Mouse (Mus musculus): ENCODE results near the gene Reln.

The Reln gene

GRCm38 (mm10) chr5:22344556-22344975, at the start of gene Reln:
Gene Reln (minus strand): TSS chr5:22344702.
- no peak; the same call in 1 of the 2 replicates for ATAC-seq (ENCODE audit: low TSS enrichment)

- no peak for ATAC-seq (ENCODE audit: low TSS enrichment)
Observed at GRCm38 (mm10) chr5:22388502-22388901, 44.0 kb upstream of the Reln start.

DNA sequence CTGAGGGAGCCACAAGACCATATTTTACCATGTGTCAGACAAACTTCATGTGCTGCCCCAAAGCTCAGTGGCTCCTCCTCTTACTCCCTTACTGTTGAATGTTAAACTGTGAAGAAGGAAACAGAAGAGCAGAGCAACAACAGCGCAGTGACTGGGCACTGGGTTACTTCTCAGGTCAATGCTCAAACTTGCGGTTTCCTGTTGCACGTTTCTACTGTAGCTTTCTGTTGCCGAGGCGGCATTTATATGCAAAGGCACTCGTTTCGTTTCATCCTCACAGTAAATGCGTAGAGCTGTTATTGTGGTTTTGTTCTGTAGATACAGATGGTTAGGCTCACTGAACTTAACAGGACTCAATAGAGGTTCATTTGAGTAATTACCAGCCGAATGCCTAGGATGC, 16.0 kb upstream of the Reln start:
- ATAC-seq (ENCODE audit: low TSS enrichment): no peak

DNA sequence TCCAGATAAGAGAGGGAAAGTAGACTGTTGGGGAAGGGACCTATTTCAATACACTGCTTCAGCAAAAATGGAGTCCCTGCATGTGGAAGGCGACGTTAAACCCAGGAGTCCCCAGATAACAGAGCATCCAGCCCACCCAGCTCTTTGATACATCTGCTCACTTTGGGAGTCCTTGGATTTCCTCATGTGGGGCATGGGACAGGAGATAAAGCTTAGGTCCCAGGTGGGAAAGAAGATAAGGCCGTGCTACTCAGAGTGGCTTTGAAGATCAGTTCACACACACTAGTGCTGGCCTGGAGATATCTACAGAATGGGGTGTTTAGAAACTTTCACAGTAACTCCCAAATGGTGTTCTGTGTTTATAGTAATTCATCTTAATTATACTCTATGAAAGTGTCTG, 3.9 kb upstream of the Reln start:
- no peak for ATAC-seq (ENCODE audit: low TSS enrichment)

GRCm38 (mm10) chr5:22347732-22348131, 3.2 kb upstream of the Reln start:
- no peak for ATAC-seq (ENCODE audit: low TSS enrichment)

GRCm38 (mm10) chr5:22345894-22346635, 1.6 kb upstream of the Reln start:
- ATAC-seq (ENCODE audit: low TSS enrichment): no peak

DNA sequence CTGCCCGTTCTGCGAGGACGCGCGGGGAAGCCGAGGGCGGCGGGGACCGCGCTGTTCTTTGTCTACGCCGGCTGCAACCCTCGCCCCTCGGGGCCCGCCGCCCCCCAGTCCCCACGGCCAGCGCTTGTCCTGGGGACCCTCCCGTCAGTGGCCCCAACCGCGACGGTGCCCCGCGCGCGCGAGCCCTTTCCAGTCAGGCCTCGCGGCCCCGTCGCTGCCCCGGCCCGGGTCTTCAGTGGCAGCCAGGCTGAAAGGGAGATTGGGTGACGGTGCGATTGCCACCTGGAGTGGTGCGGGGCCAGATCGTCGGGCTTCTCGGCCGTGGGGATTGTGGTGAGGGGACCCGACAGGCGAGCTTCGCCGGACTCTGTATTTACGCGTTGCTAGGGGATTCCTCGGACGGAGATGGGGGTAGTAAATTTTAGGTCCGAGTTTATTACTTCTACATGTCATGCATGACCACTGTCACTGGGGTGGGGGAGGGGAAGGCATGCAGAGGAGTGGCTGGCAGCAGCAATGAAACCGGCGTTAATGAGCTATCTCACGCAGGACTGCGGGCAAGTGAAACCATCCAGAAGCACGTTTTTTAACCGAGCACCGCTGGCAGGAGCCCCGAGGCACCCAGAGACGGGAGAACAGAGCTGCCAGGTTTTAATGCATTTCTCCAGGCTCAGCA, 612 bp upstream of the Reln start:
- ATAC-seq (ENCODE audit: low TSS enrichment): no peak; the same call in 1 of the 2 replicates

DNA sequence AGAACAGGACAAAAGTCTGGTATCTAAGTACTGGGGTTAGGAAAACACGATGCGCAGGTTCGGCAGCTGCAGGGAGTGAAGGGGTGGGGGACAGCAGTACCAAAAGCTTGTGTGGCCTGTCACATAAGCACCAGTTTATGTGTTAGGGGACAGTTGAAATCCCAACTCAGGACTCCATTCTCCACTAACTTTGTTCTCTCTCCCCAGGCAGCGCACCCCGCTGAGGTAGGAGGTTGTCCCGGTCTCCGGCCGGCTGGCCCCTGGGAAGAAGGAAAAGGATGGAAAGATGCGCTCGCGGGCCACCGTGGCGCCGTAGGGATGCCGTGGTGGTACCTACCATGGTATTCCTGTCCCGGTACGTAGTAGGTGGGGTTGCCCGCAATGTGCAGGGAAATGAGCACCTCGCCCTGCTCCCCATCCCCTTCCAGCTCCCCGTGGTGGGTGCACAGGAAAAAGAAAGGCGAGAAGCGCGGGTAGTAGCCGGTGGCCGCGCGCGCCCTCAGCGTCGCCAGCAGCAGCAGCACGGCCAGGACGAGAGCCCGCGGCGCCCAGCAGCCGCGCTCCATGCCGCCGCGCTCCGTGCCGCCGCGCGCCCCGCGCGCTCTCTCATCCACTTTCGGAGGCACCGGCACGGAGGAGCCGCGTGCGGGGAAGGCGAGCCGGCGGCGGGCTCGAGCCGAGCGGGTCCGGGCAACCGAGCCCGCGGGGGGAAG, 503 bp downstream of the Reln start:
- ATAC-seq (ENCODE audit: low TSS enrichment): peak; percentile 86

GRCm38 (mm10) chr5:22343536-22343842, 1.0 kb downstream of the Reln start:
- ATAC-seq (ENCODE audit: low TSS enrichment): no peak

GRCm38 (mm10) chr5:22342461-22342860, 2.0 kb downstream of the Reln start:
- no peak for ATAC-seq (ENCODE audit: low TSS enrichment)

DNA sequence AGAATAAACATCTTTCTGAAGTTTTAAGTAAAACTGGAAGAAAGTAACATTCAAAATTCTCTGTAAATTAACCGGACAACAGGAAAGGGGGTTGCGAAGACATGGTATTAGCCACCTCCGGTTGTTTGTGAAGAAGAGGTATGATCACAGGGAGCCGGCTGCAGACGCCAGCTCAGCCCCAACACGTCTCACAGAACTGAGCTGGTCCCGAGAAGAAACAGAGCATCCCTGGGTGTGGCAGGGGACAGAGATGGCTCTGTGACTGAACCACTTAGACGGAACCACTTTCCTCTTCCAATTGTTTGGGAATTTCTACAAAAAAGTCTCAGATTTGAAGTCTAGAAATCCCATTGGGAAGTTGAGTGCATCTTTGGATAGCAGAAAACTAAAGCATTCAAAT, 3.5 kb downstream of the Reln start:
- no peak for ATAC-seq (ENCODE audit: low TSS enrichment)

DNA sequence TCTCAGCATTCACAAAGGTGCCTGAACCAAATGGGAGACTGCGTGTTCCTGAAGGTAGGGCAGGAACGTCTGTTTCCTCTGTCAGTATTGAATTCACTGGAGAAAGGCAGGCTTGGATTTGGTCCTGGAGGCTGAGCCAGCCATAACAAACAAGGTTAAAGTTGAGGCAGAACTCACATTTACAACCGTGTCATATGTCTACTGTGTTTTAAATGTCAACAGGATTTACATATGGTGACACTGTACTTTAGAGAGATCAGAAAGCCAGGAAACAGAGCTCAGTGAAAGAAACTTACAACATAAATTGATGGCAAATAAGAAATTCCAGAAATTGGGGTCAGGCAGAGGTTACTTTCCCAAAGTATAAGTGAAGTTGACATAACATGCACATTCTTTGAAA, 9.1 kb downstream of the Reln start:
- no peak for ATAC-seq (ENCODE audit: low TSS enrichment)

DNA sequence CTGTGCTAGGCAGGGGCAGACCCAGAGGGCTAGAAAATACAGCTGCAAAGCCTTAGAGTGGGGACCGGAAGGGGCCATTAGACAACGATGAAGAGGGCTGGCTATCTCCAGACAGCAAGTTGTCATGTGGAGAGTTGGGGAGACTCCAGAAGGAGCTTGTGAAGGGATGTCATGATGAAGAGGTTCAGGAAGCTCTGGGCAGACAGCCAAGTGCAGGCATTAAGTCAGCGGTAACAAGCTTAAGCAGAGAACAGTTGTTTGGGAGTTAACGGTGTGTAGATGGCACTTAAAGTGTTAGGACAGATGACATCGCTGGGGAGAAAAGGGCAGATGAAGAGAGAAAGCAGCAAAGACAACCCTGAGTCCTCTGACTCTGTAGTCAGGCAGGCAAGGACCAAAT, 13.7 kb downstream of the Reln start:
- no peak for ATAC-seq (ENCODE audit: low TSS enrichment)

- ATAC-seq (ENCODE audit: low TSS enrichment): no peak
Observed at GRCm38 (mm10) chr5:22328431-22329359, 15.8 kb downstream of the Reln start.

DNA sequence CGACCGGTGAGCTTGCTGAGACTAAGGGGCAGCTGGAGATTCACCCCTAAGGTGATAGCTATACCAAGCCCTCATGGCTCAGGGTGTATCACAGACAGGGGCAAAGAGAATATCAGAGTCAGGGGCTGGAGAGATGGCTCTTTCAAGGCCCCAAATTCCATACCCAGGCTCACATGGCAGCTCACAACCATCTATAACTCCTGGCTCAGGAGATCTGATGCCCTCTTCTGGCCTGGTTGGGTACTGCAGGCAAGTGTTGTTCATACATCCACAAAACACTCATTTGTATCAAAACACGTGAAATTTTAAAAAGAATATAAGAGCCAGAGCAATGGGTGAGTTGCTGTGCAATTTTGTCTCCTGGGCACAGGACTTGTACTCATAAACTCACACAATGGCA, 17.3 kb downstream of the Reln start:
- ATAC-seq (ENCODE audit: low TSS enrichment): no peak

GRCm38 (mm10) chr5:22323801-22324200, 20.7 kb downstream of the Reln start:
- no peak for ATAC-seq (ENCODE audit: low TSS enrichment)

DNA sequence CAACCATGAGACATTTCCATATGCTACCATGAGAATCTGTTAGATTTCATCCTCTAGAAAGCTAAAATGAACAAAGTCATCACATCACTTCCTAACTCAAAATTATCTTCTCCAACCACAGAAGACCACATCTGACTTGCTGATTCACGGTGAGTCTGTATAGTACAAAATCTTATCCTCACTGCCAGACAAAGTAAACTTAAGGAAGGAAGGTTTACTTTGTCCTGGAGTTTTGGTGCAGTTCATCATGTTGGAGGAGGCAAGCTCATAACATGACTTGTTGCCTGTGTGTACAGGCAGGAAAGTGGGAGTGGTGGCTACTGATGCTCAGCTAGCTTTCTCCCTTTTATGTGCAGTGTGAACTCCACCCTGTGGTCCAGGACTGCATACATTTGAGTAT, 26.7 kb downstream of the Reln start:
- ATAC-seq (ENCODE audit: low TSS enrichment): no peak

- ATAC-seq (ENCODE audit: low TSS enrichment): no peak
Observed at GRCm38 (mm10) chr5:22316471-22316870, 28.0 kb downstream of the Reln start.

- ATAC-seq (ENCODE audit: low TSS enrichment): no peak
Observed at GRCm38 (mm10) chr5:22315990-22316389, 28.5 kb downstream of the Reln start.

DNA sequence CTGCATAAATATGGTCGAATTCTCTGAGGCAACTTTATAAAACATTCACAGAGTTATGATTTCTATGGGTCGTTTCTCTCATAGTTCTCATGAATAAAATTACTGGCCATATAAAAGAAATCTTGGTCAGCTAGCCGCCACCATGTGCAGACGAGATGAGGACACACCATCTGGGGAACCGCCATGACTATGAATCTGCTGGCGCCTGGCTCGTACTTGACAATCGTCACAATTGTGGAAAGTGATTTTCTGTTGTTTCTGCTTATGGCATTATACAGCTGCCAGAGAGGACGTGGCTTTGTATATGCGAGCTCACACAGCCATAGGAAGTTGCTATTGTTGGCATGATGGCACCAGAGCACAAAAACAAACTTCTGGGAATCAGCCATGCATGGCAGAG, 31.5 kb downstream of the Reln start:
- peak; percentile 67 for ATAC-seq (ENCODE audit: low TSS enrichment)

GRCm38 (mm10) chr5:22311046-22311445, 33.5 kb downstream of the Reln start:
- ATAC-seq (ENCODE audit: low TSS enrichment): no peak

DNA sequence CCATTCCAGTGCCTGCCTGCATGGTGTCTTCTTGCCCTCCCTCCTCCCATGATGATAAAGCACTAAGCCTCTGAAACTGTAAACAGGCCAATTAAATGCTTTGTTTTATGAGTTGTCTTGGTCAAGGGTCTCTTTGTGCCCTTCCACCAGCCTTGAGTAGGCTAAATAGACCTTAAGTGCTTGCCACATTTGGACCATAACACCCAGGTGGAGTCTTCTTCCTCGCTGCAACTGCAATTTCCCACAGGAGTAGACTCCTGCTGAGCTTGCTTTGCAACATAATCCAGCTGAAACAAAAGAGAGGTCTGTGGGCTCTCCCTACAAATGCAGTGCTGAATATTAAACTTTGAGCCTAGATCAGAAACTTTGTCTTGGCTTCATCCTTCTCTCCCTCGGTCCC, 35.5 kb downstream of the Reln start:
- no peak for ATAC-seq (ENCODE audit: low TSS enrichment)
